Mouse (Mus musculus): ENCODE data around the gene Efhd1.

DNA sequence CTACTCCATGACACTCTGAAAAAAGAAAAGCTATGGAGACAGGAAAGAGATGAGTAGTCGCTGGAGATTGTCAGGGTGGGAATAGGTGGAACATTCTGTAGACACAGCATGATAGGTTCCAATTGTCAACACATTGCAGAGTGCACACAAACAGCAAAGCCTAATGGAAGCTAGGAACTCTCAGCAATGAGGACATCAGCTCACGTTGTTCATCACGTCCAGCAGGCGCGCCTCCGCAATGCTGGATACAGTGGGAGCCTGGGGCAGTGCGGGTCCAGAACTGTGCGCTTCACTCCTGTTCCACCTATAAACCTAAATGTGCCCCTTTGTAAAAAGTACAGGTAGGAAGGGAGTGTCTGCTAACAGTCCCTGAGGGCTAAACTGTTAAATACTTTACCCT, 21.1 kb upstream of the Efhd1 start:
- TF ChIP-seq CTCF (IDR thresholded peaks at IDR 0.05 in 2 of 3, conservative IDR thresholded peaks at IDR 0.05 in 1 of 3; ENCODE audit: control insufficient read depth in 1 of 3, insufficient read depth in 1 of 3, low read depth in 2 of 3, low read length in 3 of 3, poor library complexity in 1 of 3, severe bottlenecking in 1 of 3) (no peak), ZC3H11A (IDR thresholded peaks at IDR 0.05; ENCODE audit: low read depth, low read length) (no peak), USF1 (IDR thresholded peaks at IDR 0.05; ENCODE audit: low read depth, low read length) (no peak), GATA1 (IDR thresholded peaks at IDR 0.05; ENCODE audit: low read depth, low read length) (no peak), POLR2AphosphoS2 (IDR thresholded peaks at IDR 0.05; ENCODE audit: low read length) (no peak), POLR2AphosphoS5 (IDR thresholded peaks at IDR 0.05; ENCODE audit: borderline replicate concordance, low read depth, low read length) (no peak), ZNF384 (IDR thresholded peaks at IDR 0.05; ENCODE audit: low read depth, low read length) (no peak), EP300 (IDR thresholded peaks at IDR 0.05; ENCODE audit: low read depth in 1 of 2, low read length in 2 of 2) (no peak), KAT2A (conservative IDR thresholded peaks at IDR 0.05; ENCODE audit: low read depth, low read length) (no peak)
